Mouse (Mus musculus): ENCODE data around the gene Dolpp1.

GRCm38 (mm10) chr2:30392114-30392576 is at the start of gene Dolpp1:
- TF ChIP-seq POLR2A (IDR thresholded peaks at IDR 0.05; ENCODE audit: borderline replicate concordance, low read depth, low read length) (no peak), CTCF (IDR thresholded peaks at IDR 0.05; ENCODE audit: low read depth, low read length) (no peak)
